Mouse (Mus musculus): ENCODE measurements around the gene Myo16.
A peak's percentile ranks its signal among the peaks of the same experiment; 100 is the strongest.

The Myo16 gene

DNA sequence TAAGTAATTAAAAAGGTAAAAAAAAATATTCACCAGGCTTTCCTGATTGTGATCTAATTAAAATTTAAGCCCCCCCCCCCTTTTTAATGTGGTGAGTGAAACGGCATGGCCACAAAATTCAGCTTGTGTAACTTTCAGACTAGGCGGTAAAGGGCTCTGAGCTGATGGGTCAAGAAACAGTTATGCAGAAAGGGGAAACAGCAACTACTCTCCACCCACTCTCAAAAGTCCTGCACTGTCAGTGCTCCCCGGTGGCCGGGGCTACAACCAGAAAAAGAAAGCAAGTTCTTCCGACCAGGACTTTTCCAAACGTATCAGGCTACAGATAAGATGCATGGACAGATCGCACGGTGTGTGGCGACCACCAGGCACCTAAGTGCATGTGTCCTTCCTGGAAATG is 408.9 kb downstream of the Myo16 start:
- no peak for DNase-seq

DNA sequence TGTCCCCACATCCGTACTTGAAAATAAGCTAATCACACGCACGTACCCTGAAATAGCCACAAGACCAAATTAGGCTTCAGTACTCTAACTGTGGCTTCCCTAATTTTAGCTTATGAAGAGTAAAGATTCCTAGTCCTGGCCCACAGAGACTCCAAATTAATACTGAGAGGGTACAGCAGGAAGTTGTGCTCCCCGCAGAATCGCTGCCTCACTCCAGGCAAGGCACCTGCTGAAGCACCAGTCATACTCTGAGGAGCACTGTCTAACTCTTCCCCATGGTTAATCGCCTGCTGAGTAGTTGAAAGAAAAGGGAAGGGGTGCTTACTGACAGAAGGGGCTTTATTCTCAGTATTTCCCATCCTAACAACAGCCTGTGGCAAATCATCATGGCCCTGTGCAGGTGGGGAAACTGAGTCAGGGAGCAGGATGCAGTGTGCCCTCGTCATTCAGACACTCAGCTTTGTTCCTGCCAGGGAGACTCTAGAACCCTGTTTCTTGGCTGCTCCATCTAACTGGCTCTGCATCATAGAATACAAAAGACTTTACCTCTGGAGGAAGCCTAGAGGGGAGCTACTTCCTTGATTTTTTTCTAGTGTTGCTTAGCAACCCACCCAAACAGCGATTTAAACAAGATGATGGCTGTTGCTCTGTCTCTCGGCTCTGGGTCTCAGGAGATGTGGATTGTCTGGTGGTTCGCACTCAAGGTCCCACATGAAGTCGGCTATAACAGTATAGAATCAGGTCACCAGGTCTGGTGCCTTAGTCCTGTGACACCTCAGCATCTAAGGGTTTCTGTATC is 411.7 kb downstream of the Myo16 start:
- peak; percentile 19 for DNase-seq

- no peak for DNase-seq
These were observed 414.7 kb downstream of the Myo16 start for GRCm38 (mm10) chr8:10568448-10568847.

GRCm38 (mm10) chr8:10574096-10574495 is 420.4 kb downstream of the Myo16 start:
- DNase-seq: peak; percentile 85

GRCm38 (mm10) chr8:10575244-10575643 is 421.5 kb downstream of the Myo16 start:
- no peak for DNase-seq

DNA sequence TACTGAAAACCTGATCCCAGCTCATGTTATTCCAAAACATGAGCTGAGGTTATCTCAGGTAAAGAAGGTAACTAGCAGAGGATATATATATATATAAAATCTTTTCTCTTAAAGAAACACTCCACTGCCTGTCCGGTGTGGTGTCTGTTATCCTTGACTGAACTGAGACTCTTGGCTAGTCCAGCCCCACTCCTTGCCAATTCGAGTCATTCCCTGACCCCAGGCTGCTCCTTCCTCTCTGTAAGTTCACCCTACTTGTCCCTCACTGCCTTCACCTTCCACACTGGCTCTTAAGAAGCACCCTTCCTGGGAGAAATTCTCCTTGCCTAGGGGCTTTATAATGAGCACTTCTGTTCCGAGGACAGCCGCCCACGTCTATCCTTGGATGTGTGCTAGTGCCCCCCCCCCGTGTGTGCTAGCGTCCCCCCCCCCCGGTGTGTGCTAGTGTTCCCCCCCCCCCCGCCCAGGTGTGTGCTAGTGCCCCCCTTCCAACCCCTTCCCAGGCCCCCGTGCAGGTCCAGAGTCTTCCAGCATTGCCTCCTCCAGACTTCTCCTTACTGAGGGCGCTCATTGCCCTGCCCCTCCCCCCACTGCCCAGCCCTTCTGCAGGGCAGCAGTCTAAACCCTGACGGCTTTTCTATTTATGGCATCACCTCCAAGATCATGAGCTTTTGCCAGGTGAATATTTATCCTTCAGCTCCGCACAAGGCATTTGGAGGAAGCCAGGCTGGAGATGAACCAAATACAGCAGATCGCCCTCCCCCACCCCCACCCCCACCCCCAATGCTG is 433.4 kb downstream of the Myo16 start:
- peak; percentile 34 for DNase-seq

GRCm38 (mm10) chr8:10589422-10589933 is 435.8 kb downstream of the Myo16 start:
- no peak for DNase-seq

- DNase-seq: no peak
These were observed 439.2 kb downstream of the Myo16 start for GRCm38 (mm10) chr8:10592917-10593316.

DNA sequence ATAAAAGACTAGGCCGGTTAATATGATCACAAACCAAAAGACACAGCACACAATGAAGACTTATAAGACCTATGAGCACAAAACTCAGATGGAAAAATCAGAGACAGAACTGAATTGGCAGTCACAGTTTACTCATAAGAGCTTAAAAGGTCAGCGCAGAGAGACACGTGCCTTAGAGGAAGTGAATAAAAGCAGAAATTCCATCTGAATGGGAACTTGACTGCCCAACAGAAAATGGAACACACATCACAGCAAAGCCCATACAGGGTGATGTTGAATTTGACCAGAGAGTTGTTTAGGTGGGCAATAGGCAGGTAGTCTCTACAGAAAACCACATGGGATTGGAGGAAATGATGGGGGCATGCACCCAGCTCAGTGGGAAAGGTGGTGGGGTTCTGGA is 442.6 kb downstream of the Myo16 start:
- no peak for DNase-seq

- no peak for DNase-seq
These were observed 443.9 kb downstream of the Myo16 start for GRCm38 (mm10) chr8:10597595-10597994.

DNA sequence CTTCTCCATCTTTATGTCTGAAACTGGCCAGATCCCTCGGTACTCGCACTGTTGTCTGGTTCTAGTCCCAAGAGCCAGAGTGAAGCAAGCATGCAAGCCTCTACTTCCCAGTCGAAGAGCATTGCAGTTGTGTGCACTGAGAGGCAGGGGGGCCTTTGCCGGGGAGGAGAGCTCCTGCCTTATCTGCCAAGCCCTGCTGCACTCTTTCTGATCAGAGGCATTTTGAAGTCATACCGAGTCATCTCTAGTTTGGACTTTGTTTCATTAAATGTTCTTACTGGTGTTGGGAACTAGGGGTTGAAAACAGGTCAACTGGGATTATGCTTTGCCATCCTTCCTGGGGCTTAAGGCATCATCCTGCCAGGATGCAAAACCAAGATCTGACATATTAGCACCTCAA is 445.2 kb downstream of the Myo16 start:
- DNase-seq: no peak

DNA sequence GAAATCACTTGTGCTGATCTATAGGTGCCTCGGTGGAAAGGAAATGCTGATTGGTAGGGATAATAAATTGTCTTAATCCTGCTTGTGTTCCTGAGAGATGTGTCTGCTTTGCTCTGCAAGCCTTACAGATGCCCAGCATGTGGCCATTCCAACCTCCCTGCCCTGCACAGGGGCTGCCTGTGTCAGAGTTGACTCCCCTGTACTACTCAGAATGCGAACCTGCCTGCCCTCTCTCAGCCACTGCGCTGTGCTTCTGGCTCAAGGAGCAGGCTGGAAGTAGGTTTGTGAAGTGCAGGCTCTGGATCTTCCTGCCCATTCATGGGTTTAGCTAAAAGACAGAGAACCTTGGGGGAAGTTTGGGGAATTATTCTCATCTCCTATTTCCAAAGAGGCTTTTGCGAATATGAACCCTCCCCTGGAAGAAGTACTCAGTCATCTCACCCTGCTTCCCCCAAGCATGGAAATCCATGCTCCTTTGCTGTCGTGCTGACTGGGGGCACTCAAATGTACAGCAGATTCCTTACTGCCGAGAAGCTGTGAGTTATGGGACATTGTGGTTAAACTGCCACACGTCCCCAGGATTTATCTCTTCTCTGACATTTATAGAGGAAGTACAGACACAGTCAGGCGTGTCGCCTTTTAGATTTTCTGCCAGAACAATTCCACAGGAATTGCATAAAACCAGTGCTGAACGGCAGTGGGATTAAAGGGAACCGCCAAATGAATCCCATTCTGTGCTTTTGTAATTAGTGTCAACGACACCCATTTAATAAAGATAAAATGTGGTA is 452.5 kb downstream of the Myo16 start:
- DNase-seq: no peak

DNA sequence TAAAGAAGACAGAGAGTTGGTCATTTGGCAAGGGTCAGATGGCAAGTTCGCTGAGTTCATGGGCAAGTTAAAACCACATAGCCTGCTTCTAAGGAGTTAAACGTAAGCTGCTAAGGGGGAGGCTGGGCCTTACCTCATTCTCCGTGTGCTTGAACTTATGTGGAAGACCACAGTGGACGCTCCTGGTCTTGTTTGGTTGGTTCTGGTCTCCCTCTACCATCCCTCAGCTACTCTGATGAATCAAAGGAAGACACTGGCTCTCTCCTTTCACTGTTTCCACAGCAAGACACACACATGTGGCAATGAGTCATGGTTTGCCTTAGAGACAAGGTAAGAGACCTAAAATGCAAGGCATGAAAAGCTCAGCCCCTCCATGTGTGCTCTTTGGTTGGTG is 453.1 kb downstream of the Myo16 start:
- no peak for DNase-seq

DNA sequence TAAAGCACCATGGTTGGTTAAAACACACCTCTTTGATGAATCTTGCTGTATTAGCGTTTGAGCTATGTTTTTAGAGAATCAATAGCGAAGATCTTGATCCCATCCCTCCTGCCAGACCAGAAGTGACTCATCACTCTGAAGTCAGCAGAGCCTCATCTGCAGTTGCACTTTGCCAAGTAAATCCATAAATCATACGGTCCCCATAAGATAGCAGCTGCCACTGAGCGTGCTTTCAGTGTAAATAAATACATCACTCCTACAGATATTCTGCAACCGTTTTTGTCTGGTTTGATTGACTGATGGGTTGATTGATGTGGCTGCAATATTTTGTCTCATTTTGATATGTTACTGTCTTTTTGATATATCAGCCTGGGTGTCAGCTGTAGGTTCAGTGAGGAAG is 457.9 kb downstream of the Myo16 start:
- DNase-seq: no peak

GRCm38 (mm10) chr8:10613371-10613770 is 459.7 kb downstream of the Myo16 start:
- no peak for DNase-seq

DNA sequence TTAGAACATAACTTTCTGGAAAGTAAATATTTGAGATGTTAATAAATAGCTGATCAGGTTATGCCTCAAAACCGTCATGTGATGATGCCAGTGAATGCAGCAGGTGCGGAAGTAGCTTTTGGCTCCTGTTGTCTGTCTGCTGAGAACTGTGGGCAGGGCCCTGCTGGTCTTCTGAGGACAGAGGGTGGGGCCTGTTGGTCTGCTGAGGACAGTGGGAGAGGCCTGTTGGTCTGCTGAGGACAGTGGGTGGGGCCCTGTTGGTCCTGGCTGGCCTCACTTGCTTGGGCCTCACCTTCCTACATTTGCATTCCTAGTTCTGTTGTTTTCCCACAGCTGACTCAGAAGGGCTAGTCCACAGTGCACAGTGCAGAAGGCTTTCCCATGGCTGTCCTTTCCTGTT is 466.0 kb downstream of the Myo16 start:
- DNase-seq: no peak

DNA sequence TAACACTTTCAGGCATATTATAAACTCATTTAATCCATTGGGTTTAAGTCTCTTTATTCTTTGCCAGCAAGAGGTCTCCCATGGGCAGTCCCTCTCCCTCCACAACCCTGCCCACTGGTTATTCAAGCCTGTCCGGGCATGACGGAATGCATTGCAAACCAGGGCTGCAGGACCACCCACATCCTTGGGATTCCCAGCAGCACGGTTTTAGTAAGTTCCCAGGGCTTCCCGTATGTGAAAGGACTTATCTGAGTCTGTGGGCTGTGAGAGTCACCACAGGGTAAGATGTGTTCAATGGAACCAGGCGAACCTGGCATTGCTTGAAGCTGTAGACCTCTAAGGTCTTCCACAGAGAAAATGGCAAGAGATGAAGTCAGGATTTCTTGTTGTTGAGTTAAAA is 471.6 kb downstream of the Myo16 start:
- DNase-seq: peak; percentile 54

GRCm38 (mm10) chr8:10628725-10629124 is 475.0 kb downstream of the Myo16 start:
- no peak for DNase-seq

GRCm38 (mm10) chr8:10629862-10630261 is 476.2 kb downstream of the Myo16 start:
- DNase-seq: no peak

DNA sequence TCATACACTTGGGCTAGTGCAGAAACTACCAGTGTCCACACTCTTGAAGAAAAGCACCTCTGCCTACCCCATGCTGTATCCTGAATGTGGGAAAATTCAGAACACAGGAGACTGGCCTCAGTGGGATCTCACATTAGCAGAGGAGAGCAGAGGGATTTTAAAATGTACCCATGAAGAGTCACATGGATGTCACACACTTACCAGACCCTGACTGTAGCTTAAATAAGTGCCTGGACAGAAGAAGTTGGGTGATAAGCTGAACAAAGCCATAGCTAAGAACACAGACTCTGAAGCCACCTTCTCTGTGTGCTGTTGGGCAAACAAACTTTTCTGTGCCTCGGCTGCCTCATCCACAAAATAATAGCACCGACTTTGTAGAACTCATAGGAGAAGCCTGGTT is 477.3 kb downstream of the Myo16 start:
- no peak for DNase-seq

- no peak for DNase-seq
These were observed 478.9 kb downstream of the Myo16 start for GRCm38 (mm10) chr8:10632603-10633002.

- no peak for DNase-seq
These were observed 479.8 kb downstream of the Myo16 start for GRCm38 (mm10) chr8:10633360-10634140.

Measured in retina, postnatal 1 day (tissue).